Mouse (Mus musculus) limb, embryonic 10.5 days (tissue): ENCODE results near the gene Masp2. TPM values are rescaled to one million over a fixed set of nuclear protein-coding genes. Genes with fewer than 3 reads are reported as not detected.

Experiments used
- DNase-seq: peaks from one replicate; pipeline ENCODE4 v3.0.0-alpha.2; 2017; ENCODE audit warnings: low spot score
- H3K27ac ChIP-seq: fragments of 300-500 bp; sonication (generic); 2 replicates; pipeline ENCODE4 v1.5.1; 2016; ENCODE audit warnings: mild to moderate bottlenecking
- H3K27me3 ChIP-seq: fragments of 300-500 bp; sonication (generic); 2 replicates; pipeline ENCODE4 v1.6.1; 2016; ENCODE audit warnings: low read depth, mild to moderate bottlenecking; ENCODE audit not compliant: poor library complexity, severe bottlenecking
- H3K36me3 ChIP-seq: fragments of 300-500 bp; sonication (generic); 2 replicates; pipeline ENCODE4 v1.6.1; 2016; ENCODE audit warnings: mild to moderate bottlenecking, moderate library complexity
- H3K4me1 ChIP-seq: fragments of 300-500 bp; sonication (generic); 2 replicates; pipeline ENCODE4 v1.6.1; 2016
- H3K4me3 ChIP-seq: fragments of 300-500 bp; sonication (generic); 2 replicates; pipeline ENCODE4 v1.5.1; 2016; ENCODE audit warnings: mild to moderate bottlenecking, moderate library complexity
- H3K9me3 ChIP-seq: fragments of 300-500 bp; sonication (generic); replicated peaks from 2 replicates; pipeline ENCODE4 v1.6.1; 2016; ENCODE audit warnings: mild to moderate bottlenecking
- WGBS: fragments of 180-500 bp; shearing (Covaris S2); methylation state at CpG from one replicate; pipeline ENCODE4 v1.1.7; 2016; 5-methylcytosine and 5-hydroxymethylcytosine counted together
- polyA plus RNA-seq: library from polyadenylated mRNA; unstranded; fragments of >200 nt; fragmentation: Nextera tagmentation; extraction: Ambion mirVana; gene quantifications from 2 replicates; pipeline ENCODE4 v1.2.1, GENCODE M21; 2016

The Masp2 gene
- 0.33 and 0.51 TPM in 2 replicates for polyA plus RNA-seq

DNA sequence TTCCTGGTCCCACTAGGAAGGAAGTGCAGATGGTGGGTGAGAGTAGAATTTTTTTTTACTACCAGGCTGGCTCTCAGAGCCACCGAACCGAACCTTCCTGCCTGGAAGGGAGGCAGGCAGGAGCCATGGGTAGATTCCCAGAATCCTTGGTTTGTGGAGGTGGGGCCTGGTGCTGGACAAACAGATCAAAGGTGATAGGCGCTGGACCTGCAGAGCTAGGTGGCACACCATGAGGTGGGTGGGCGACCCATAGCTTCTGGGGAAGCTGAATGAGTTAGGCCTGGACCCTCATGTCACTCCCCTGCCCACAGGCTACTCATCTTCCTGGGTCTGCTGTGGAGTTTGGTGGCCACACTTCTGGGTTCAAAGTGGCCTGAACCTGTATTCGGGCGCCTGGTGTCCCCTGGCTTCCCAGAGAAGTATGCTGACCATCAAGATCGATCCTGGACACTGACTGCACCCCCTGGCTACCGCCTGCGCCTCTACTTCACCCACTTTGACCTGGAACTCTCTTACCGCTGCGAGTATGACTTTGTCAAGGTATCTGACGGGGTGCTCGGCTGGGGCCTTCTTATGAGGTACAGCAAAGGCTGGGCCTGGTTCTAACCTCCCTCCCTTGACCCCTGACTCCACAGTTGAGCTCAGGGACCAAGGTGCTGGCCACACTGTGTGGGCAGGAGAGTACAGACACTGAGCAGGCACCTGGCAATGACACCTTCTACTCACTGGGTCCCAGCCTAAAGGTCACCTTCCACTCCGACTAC lies at the start of gene Masp2:
Gene Masp2 (plus strand): TSS at position 198 of the 764 bp plus-strand sequence.
- H3K4me1 ChIP-seq = no peaks in the 10 kb centered on the region; the same call in 1 of the 2 replicates
- 95% methylated on average over 14 of the region's 14 CpGs for WGBS
- DNase-seq = no peak
- H3K9me3 ChIP-seq = no peaks in the 10 kb centered on the region; the same call in 1 of the 2 replicates
- H3K4me3 ChIP-seq = no peak within 1 kb of the TSS
- no peak within 1 kb of the TSS for H3K27ac ChIP-seq
- H3K27me3 ChIP-seq = no peaks in the 10 kb centered on the region
- H3K36me3 ChIP-seq = peaks cover 35% of the 10 kb centered on the region

GRCm38 (mm10) chr4:148557766-148558165 lies 44.6 kb upstream of the Masp2 start:
- Histone ChIP-seq H3K9me3 (no peaks in the 10 kb centered on the region), H3K27me3 (no peaks in the 10 kb centered on the region), H3K4me3 (peak overlapping the region; percentile 90), H3K4me1 (peaks cover 14% of the 10 kb centered on the region), H3K36me3 (peaks cover 77% of the 10 kb centered on the region), H3K27ac (peak overlapping the region; percentile 99)
- DNase-seq = no peak
- 34% methylated on average over 6 of the region's 6 CpGs for WGBS

DNA sequence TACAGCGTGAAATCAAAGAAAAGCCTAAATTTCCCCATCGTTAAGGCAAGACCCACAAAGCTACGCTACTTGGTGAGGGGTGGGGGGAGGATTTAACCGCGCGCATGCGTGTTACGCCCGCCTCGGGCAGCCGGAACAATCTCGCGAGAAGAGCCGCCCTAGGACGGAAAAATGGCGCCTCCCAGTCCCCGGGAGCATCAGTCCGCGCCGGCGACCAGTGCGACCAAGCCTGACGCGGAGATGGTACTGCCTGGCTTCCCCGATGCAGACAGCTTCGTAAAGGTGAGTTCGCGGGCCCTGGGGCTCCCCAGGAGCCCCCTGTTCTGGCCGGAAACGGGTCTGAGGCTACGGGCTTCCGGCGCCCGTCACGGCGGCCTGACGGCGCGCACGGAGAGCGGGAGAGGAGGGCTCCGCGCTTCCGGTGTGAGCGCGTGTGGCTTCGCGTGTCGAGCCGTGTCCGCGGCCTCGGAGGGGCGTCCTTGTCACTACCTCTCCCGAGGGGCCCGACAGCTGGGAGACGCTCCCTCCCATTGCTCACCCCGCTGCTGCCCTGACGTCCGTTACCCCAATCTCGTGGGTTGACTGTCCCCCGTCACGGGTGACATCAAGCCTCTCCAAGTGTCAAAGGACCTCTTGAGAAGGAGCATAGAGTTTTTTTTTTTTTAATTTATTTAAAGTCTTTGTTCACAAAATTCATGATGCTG lies 43.9 kb upstream of the Masp2 start, which contains the start of gene Exosc10:
Gene Exosc10 (plus strand): TSS at position 133 of the 704 bp plus-strand sequence.
- Histone ChIP-seq H3K9me3 (no peaks in the 10 kb centered on the region), H3K4me3 (peak within 1 kb of the TSS; percentile 90), H3K27me3 (no peaks in the 10 kb centered on the region), H3K4me1 (peaks cover 14% of the 10 kb centered on the region), H3K36me3 (peaks cover 77% of the 10 kb centered on the region), H3K27ac (peak within 1 kb of the TSS; percentile 99)
- under 1% methylated on average over 63 of the region's 63 CpGs for WGBS
- DNase-seq = peak; percentile 96

DNA sequence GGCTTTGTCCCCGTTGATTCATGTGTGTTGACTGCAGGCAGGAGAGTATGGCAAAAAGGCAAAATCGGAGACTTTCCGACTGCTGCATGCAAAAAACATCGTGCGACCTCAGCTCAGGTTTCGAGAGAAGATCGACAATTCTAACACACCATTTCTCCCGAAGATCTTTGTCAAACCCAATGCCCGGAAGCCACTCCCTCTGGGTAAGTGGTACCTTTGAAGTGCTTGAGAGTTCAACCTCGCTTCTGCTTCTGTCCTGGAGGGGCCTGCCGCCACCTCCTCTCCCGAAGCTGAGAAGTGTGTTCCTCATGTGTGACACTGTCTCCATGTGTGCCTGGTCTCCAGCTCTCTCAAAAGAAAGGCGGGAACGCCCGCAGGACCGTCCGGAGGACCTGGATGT lies 39.7 kb upstream of the Masp2 start:
- no peaks in the 10 kb centered on the region for H3K27me3 ChIP-seq
- WGBS = 96% methylated on average over 17 of the region's 17 CpGs
- no peak overlapping the region for H3K4me3 ChIP-seq
- H3K36me3 ChIP-seq = peaks cover 85% of the 10 kb centered on the region
- no peaks in the 10 kb centered on the region for H3K9me3 ChIP-seq
- no peak for DNase-seq
- H3K4me1 ChIP-seq = peaks cover 14% of the 10 kb centered on the region
- H3K27ac ChIP-seq = no peak overlapping the region

GRCm38 (mm10) chr4:148563595-148563994 lies 38.8 kb upstream of the Masp2 start:
- 94% methylated on average over 12 of the region's 12 CpGs for WGBS
- DNase-seq = no peak
- Histone ChIP-seq H3K4me3 (no peak overlapping the region), H3K36me3 (peaks cover 95% of the 10 kb centered on the region), H3K4me1 (peaks cover 8% of the 10 kb centered on the region), H3K27ac (no peak overlapping the region), H3K9me3 (no peaks in the 10 kb centered on the region), H3K27me3 (no peaks in the 10 kb centered on the region)

DNA sequence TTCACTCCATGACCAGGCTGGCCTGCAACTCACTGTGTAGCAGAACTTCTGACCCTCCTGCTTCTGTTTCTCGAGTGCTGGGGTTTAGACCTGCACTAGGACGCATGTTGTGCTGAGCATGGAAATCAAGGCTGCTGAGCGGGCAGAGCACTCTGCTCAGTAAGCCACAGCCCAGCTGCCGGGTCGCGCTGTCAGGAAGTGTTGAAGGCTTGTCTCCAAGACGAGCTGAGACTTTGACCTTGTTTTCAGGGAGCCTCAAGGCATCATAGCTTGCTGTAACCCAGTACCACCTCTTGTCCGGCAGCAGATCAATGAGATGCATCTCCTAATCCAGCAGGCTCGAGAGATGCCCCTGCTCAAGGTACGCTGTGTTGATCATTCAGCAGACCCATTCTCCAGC lies 32.2 kb upstream of the Masp2 start:
- H3K4me3 ChIP-seq = no peak overlapping the region
- no peak for DNase-seq
- 92% methylated on average over 10 of the region's 10 CpGs for WGBS
- H3K9me3 ChIP-seq = no peaks in the 10 kb centered on the region
- no peak overlapping the region for H3K27ac ChIP-seq
- no peaks in the 10 kb centered on the region for H3K4me1 ChIP-seq
- H3K27me3 ChIP-seq = no peaks in the 10 kb centered on the region
- H3K36me3 ChIP-seq = peaks cover 100% of the 10 kb centered on the region

- DNase-seq = no peak
- 95% methylated on average over 9 of the region's 9 CpGs for WGBS
- Histone ChIP-seq H3K9me3 (no peaks in the 10 kb centered on the region), H3K4me3 (no peak overlapping the region), H3K27me3 (no peaks in the 10 kb centered on the region), H3K4me1 (no peaks in the 10 kb centered on the region), H3K27ac (no peak overlapping the region), H3K36me3 (peaks cover 100% of the 10 kb centered on the region)
Observed at GRCm38 (mm10) chr4:148570693-148571295, 31.6 kb upstream of the Masp2 start.

DNA sequence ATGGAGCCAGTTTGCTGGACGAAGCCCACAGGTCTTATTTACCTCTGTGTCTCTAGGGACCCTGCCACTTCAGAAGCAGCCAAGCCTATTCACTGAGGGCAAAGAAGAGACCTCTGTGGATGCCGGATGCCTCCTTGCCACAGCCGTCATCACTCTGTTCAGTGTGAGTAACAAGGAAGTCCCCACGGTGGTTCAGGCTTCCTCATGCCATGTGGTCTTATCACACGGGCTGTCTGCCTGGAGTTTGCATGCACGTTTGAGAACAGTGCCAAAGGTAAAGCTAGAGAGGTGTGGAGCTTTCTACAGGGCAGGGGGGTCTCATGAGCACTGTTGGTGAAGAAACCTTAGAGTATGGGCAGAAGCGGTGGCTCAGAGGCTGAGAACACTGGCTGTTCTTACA lies 29.1 kb upstream of the Masp2 start:
- WGBS = 91% methylated on average over 7 of the region's 7 CpGs
- Histone ChIP-seq H3K4me3 (no peak overlapping the region), H3K4me1 (no peaks in the 10 kb centered on the region), H3K27ac (no peak overlapping the region), H3K9me3 (no peaks in the 10 kb centered on the region), H3K27me3 (no peaks in the 10 kb centered on the region), H3K36me3 (peaks cover 100% of the 10 kb centered on the region)
- no peak for DNase-seq

- no peak overlapping the region for H3K27ac ChIP-seq
- WGBS = 92% methylated on average over 9 of the region's 9 CpGs
- H3K36me3 ChIP-seq = peaks cover 78% of the 10 kb centered on the region
Observed at GRCm38 (mm10) chr4:148580765-148581164, 21.6 kb upstream of the Masp2 start.

GRCm38 (mm10) chr4:148581422-148581821 lies 20.9 kb upstream of the Masp2 start:
- WGBS = 93% methylated on average over 5 of the region's 5 CpGs
- DNase-seq = no peak
- peaks cover 71% of the 10 kb centered on the region for H3K36me3 ChIP-seq

More at GRCm38 (mm10) chr4:148580765-148581164, 21.6 kb upstream of the Masp2 start:
- Histone ChIP-seq H3K4me3 (no peak overlapping the region), H3K9me3 (no peaks in the 10 kb centered on the region), H3K4me1 (no peaks in the 10 kb centered on the region), H3K27me3 (no peaks in the 10 kb centered on the region)
- no peak for DNase-seq

GRCm38 (mm10) chr4:148583257-148583656 lies 19.1 kb upstream of the Masp2 start:
- Histone ChIP-seq H3K36me3 (peaks cover 53% of the 10 kb centered on the region), H3K4me3 (no peak overlapping the region), H3K9me3 (no peaks in the 10 kb centered on the region), H3K4me1 (no peaks in the 10 kb centered on the region), H3K27me3 (no peaks in the 10 kb centered on the region), H3K27ac (no peak overlapping the region)
- WGBS = 76% methylated on average over 4 of the region's 4 CpGs
- DNase-seq = no peak

More at GRCm38 (mm10) chr4:148581422-148581821, 20.9 kb upstream of the Masp2 start:
- Histone ChIP-seq H3K27me3 (no peaks in the 10 kb centered on the region), H3K27ac (no peak overlapping the region), H3K9me3 (no peaks in the 10 kb centered on the region), H3K4me3 (no peak overlapping the region), H3K4me1 (no peaks in the 10 kb centered on the region)

GRCm38 (mm10) chr4:148586648-148587047 lies 15.7 kb upstream of the Masp2 start:
- peaks cover 14% of the 10 kb centered on the region for H3K4me1 ChIP-seq
- WGBS = 84% methylated on average over 9 of the region's 9 CpGs
- no peak for DNase-seq
- no peaks in the 10 kb centered on the region for H3K9me3 ChIP-seq
- H3K4me3 ChIP-seq = no peak overlapping the region
- no peak overlapping the region for H3K27ac ChIP-seq
- peaks cover 23% of the 10 kb centered on the region for H3K36me3 ChIP-seq
- H3K27me3 ChIP-seq = no peaks in the 10 kb centered on the region

DNA sequence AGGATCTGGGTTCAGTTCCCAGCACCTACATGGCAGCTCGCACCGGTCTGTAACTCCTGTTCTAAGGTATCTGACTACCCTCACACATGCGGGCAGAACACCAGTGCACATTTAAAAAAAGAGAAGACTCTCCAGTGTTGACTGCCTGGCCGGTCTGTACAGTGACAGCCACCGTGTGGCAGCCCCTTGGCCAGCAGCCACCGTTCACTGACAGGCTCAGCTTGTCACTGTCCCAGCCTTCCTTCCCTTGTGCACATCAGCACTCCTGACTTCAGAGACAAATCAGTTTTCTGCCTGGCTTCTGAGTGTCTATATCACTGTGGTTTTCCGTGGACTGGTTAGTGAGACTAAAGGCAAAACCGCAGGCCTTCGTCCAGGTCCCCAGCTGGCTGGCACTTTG lies 13.6 kb upstream of the Masp2 start:
- no peaks in the 10 kb centered on the region for H3K9me3 ChIP-seq
- DNase-seq = no peak
- WGBS = 90% methylated on average over 9 of the region's 9 CpGs
- no peak overlapping the region for H3K4me3 ChIP-seq
- peaks cover 33% of the 10 kb centered on the region for H3K4me1 ChIP-seq
- H3K36me3 ChIP-seq = peaks cover 20% of the 10 kb centered on the region
- no peaks in the 10 kb centered on the region for H3K27me3 ChIP-seq
- no peak overlapping the region for H3K27ac ChIP-seq
